Mouse (Mus musculus) left cerebral cortex, postnatal 14 days (tissue): ENCODE measurements around the gene Syt14. TPM values are rescaled to one million over a fixed set of nuclear protein-coding genes. Genes with fewer than 3 reads are reported as not detected.

Source experiments
- DNase-seq, 2 experiments: peaks; one replicate each; pipeline ENCODE4 v3.0.0; 2021 to 2022; ENCODE audit warnings: low spot score in 2 of 2, mixed read lengths in 1 of 2
- intact Hi-C: fragments of 180-260 bp; cut with DNase I; formaldehyde crosslinking; loops from one replicate; pipeline ENCODE4 v1.15.1; 2025
- total RNA-seq, 2 experiments: library from RNA; stranded (reverse); gene quantifications; 2 replicates each; pipeline ENCODE4 v1.2.3; 2021

Gene Syt14
- total RNA-seq, 2 experiments from 2014 or later, result 20.8 to 21.2 TPM

- intact Hi-C loops, result loop anchor here (5.0 to 10.0 kb wide), 2 partner anchors 57 to 275 kb away; no protein-coding TSS in a partner anchor
These were observed 186.0 kb downstream of the Syt14 start for GRCm38 (mm10) chr1:192849616-192850015.

GRCm38 (mm10) chr1:192847254-192847653, 188.3 kb downstream of the Syt14 start:
- intact Hi-C loops, result no loop called here
- DNase-seq, result no peak

More at GRCm38 (mm10) chr1:192849616-192850015, 186.0 kb downstream of the Syt14 start:
- DNase-seq, result no peak

Other genes starting within 250 kb of the Syt14 start
- gene Sertad4, start 180.0 kb downstream of the Syt14 start, total RNA-seq, result 10 to 100 TPM; 19.0 to 21.4 TPM
- 10 to 100 TPM; 19.5 to 22.3 TPM for gene Diexf, start 94.5 kb upstream of the Syt14 start, total RNA-seq
- 1 to 10 TPM; 2.4 TPM for gene Irf6, start 117.3 kb upstream of the Syt14 start, total RNA-seq
- 1 to 10 TPM; 3.4 to 3.7 TPM for gene A130010J15Rik, start 132.3 kb upstream of the Syt14 start, total RNA-seq
- gene Traf3ip3, start 165.9 kb upstream of the Syt14 start, total RNA-seq, result 1 to 10 TPM; 1.6 to 3.1 TPM
- gene Lamb3, start 171.9 kb upstream of the Syt14 start, total RNA-seq, result 1 to 10 TPM; 1.6 to 3.0 TPM
- gene Hsd11b1, start 228.3 kb upstream of the Syt14 start, total RNA-seq, result 10 to 100 TPM; 24.2 to 31.1 TPM
- 1 to 10 TPM; 4.9 to 6.5 TPM for gene G0s2, start 237.4 kb upstream of the Syt14 start, total RNA-seq